Mouse (Mus musculus): ENCODE measurements around the gene Hp.

- TF ChIP-seq POLR2A (IDR thresholded peaks at IDR 0.05; ENCODE audit: borderline replicate concordance, low read depth, low read length) (no peak), CTCF (IDR thresholded peaks at IDR 0.05; ENCODE audit: low read depth, low read length) (no peak)
These were observed 34.9 kb downstream of the Hp start for GRCm38 (mm10) chr8:109544049-109544448.
